In genomic region chr1:156204656-156205131, GRCm38 (mm10) we compare ENCODE assay signal across 9 mouse cellular contexts. TPM values are rescaled to one million over a fixed set of nuclear protein-coding genes. Genes with fewer than 3 reads are reported as not detected.
DNase-seq lines count a peak whose midpoint lies in the region; ATAC-seq lines count a peak whose summit lies in the region.
"Had no signal": no experiment of that assay in that cellular context is flagged by ENCODE, and none has a peak within 500 bp of the region (broad histone marks: within the 10 kb centered on the region; RNA-seq: fewer than 3 reads in every experiment).

Gene Fam163a, minus strand, starts transcription at chr1:156205026.

- peaks cover 58% of the 10 kb centered on the region for H3K27me3 ChIP-seq in heart, embryonic 10.5 days (ENCODE audit: insufficient read depth, poor library complexity, severe bottlenecking)
- peaks cover 37% of the 10 kb centered on the region for H3K27me3 ChIP-seq in forebrain, embryonic 14.5 days (replicated peaks; ENCODE audit: control insufficient read depth, insufficient read depth, low read length)
- peaks cover 14% of the 10 kb centered on the region for H3K27me3 ChIP-seq in midbrain, embryonic 14.5 days (ENCODE audit: control insufficient read depth, insufficient read depth, low read length)

- peak within 1 kb of the TSS; percentile 80 for H3K27ac ChIP-seq in heart, embryonic 10.5 days
- no peak within 1 kb of the TSS for H3K27ac ChIP-seq in forebrain, embryonic 14.5 days (ENCODE audit: low read depth, low read length)
- H3K27ac ChIP-seq in midbrain, embryonic 14.5 days (replicated peaks; ENCODE audit: low read depth, low read length) = peak within 1 kb of the TSS; percentile 61

- peak; percentile 69; the same call in 1 of the 2 replicates for ATAC-seq in forebrain, embryonic 14.5 days
- ATAC-seq in midbrain, embryonic 14.5 days (ENCODE audit: low FRiP score, low TSS enrichment) = peak; percentile 64

- H3K9ac ChIP-seq in forebrain, embryonic 14.5 days (ENCODE audit: low read length) = peak within 1 kb of the TSS; percentile 59
- peak within 1 kb of the TSS; percentile 68 for H3K9ac ChIP-seq in midbrain, embryonic 14.5 days (replicated peaks; ENCODE audit: low read length)

- WGBS in heart, embryonic 10.5 days = under 1% methylated on average over 44 of the region's 44 CpGs
- under 1% methylated on average over 41 of the region's 44 CpGs for WGBS in forebrain, embryonic 14.5 days
- WGBS in midbrain, embryonic 14.5 days = under 1% methylated on average over 44 of the region's 44 CpGs

- no peaks in the 10 kb centered on the region for H3K36me3 ChIP-seq in heart, embryonic 10.5 days
- H3K36me3 ChIP-seq in forebrain, embryonic 14.5 days (ENCODE audit: control insufficient read depth, insufficient read depth, low read length) = no peaks in the 10 kb centered on the region
- no peaks in the 10 kb centered on the region for H3K36me3 ChIP-seq in midbrain, embryonic 14.5 days (ENCODE audit: control insufficient read depth, insufficient read depth, low read length)

- peaks cover 28% of the 10 kb centered on the region for H3K4me1 ChIP-seq in heart, embryonic 10.5 days
- H3K4me1 ChIP-seq in forebrain, embryonic 14.5 days (ENCODE audit: control insufficient read depth, insufficient read depth, low read length) = 0 out of 2 replicates have a peak, but pooled peaks cover 4% of the 10 kb centered on the region
- peaks cover 25% of the 10 kb centered on the region for H3K4me1 ChIP-seq in midbrain, embryonic 14.5 days (ENCODE audit: control insufficient read depth, insufficient read depth, low read length)

- H3K4me2 ChIP-seq in forebrain, embryonic 14.5 days (ENCODE audit: low read length) = peak within 1 kb of the TSS; percentile 77
- peak within 1 kb of the TSS; percentile 90 for H3K4me2 ChIP-seq in midbrain, embryonic 14.5 days (ENCODE audit: low read length)

- peak within 1 kb of the TSS; percentile 70 for H3K4me3 ChIP-seq in heart, embryonic 10.5 days
- peak within 1 kb of the TSS; percentile 41 for H3K4me3 ChIP-seq in forebrain, embryonic 14.5 days (ENCODE audit: low read depth, low read length)
- peak within 1 kb of the TSS; percentile 49 for H3K4me3 ChIP-seq in midbrain, embryonic 14.5 days (replicated peaks; ENCODE audit: low read depth, low read length)

- no peak for DNase-seq in heart, embryonic 10.5 days (ENCODE audit: low spot score)
- DNase-seq in heart, adult 18-20 months = no peak
- DNase-seq in adrenal gland, adult (ENCODE audit: inconsistent age in 2 of 2, low spot score in 1 of 2) = peak; percentile 38 to 69
- DNase-seq in forebrain, embryonic 14.5 days (ENCODE audit: low spot score) = peak; percentile 61
- peak; percentile 41 for DNase-seq in kidney, postnatal 10 days
- peak; percentile 81 for DNase-seq in midbrain, embryonic 14.5 days
- no peak for DNase-seq in spleen, adult 12 weeks (ENCODE audit: low spot score)
- DNase-seq in urinary bladder, adult 2 months (ENCODE audit: low spot score) = no peak

- H3K9me3 ChIP-seq in heart, embryonic 10.5 days = no peaks in the 10 kb centered on the region
- no peaks in the 10 kb centered on the region for H3K9me3 ChIP-seq in forebrain, embryonic 14.5 days (replicated peaks; ENCODE audit: control insufficient read depth, low read length)
- no peaks in the 10 kb centered on the region for H3K9me3 ChIP-seq in midbrain, embryonic 14.5 days (ENCODE audit: control insufficient read depth, low read length)

RNA-seq across cellular contexts. Expression of gene Fam163a, which starts in this region (rescaled TPM):
- polyA plus RNA-seq in heart, embryonic 10.5 days (2016; fragmentation: Nextera tagmentation; extraction: Ambion mirVana) = 1.1 and 3.1 TPM in 2 replicates
- under 1 TPM in 1 of 2 experiments, not detected in 1; 0.07 TPM for total RNA-seq in heart, adult 18-20 months (2021)
- 1.8 TPM in 2 replicates for polyA plus RNA-seq in forebrain, embryonic 14.5 days (2014; fragmentation: Nextera tagmentation; extraction: Ambion mirVana)
- 4.7 and 7.4 TPM in 2 replicates for polyA plus RNA-seq in midbrain, embryonic 14.5 days (2014; fragmentation: Nextera tagmentation; extraction: Ambion mirVana)
- polyA plus RNA-seq in urinary bladder, adult 2 months (2012; rRNA removed) = 0.06 and 0.11 TPM in 2 replicates
- polyA plus RNA-seq: C2C12 had no signal

Comparison
In these comparisons a context has a peak if more than half of its experiments do, and no peak if none do; other contexts are left out.
1. DNase-seq: peak in adrenal gland, adult (2 of 2), forebrain, embryonic 14.5 days (single experiment), kidney, postnatal 10 days (single experiment) and midbrain, embryonic 14.5 days (single experiment); none in heart, embryonic 10.5 days (single experiment), heart, adult 18-20 months (0 of 2), spleen, adult 12 weeks (single experiment) and urinary bladder, adult 2 months (single experiment).
2. Peak in every context shown above with its lines, with median percentiles within 50 percentile points of each other: H3K4me3 ChIP-seq.